Mouse (Mus musculus): Measurements from ENCODE around the gene Smco4. TPM values are rescaled to one million over a fixed set of nuclear protein-coding genes. Genes with fewer than 3 reads are reported as not detected.
A peak's percentile ranks its signal among the peaks of the same experiment; 100 is the strongest.
"Not testable (repeated sequence)": the region's sequence is repeated elsewhere in the genome, so short reads cannot be mapped to it uniquely, and the experiment has no call there.

Smco4 gene
- total RNA-seq, 2 experiments from 2014 or later = 6.4 to 7.5 TPM

DNA sequence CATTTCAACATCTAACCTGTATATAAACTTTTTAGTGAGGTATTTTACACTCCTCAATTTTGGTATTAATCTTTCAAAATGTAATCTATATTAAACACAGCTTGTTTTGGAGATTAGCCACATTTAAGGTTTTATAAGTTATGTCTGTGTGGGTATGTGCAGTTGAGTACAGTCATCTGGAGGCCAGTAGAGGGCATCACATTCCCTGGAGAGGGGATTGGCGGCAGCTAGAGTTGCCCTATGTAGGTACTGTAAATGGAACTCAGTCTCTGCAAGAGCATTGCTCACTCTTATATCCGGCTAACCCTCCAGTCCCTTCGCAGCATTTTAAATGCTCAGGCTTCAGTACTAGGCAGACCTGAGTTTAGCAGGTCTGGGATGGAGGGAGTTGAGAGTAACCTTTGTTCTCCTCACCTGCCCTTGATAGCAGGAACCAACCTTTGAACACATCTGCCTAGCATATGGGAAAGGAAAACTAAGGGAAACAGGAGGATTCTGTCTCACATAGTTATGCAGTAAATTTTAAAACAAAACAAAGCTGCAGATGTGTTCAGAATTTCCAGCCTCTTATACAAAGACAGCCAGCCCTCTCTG is 44.3 kb downstream of the Smco4 start:
- DNase-seq (ENCODE audit: low spot score in 2 of 2) = no peak

GRCm38 (mm10) chr9:15538979-15539533 is 45.8 kb downstream of the Smco4 start:
- no peak for DNase-seq (ENCODE audit: low spot score in 2 of 2)

DNA sequence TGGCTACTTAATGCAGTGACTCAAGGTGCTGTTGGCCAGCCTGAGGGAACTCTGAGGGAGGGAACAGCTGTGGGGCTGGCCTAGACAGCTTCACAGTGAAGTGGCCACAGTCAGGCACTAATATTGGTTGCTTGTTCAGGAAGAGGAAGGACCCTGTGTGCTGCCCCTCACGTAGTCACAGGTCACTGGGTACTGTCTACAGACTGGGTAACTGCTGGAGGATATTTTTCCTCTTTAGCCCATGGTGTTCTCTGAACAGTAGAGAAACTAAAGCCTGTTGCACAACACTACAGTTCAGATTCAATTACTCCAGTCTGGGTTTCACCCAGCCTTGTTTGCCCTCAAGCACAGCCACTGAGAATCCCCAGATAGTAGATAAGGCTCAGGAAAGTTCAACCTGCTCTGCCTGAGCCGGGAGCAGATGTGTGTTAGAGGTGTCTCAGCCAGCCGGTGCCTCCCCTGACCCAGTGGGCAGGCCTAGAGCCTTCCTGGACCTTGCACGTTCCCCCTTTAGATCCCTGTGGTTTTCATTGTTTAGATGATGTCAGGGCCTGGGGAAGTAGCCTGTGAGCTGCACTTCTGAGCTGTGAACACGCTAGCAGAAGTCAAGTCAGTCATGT is 48.6 kb downstream of the Smco4 start:
- no peak for DNase-seq (ENCODE audit: low spot score in 2 of 2)

DNA sequence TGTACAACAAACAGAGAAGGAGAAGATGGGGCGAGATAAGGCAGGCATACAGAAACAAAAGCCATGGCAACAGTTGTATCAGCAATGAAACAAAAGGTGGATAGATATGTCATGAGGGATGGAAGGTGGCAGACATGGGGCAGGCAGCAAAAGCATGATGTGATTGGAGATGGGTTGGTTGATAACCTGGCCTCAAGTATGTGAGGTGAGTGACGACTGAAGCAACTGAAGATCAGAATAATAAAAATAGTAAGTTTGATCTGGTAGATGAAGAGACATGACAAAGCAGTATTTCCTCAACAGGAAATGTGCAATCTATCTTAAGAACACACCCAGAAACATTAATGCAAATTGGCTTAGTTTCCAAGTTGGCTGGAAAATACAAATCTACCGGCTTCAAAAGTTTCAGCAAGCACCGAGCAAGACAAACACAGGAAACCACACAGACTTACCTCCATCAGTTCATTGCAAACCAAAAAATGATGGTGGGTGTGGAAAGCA is 57.3 kb downstream of the Smco4 start:
- no peak for DNase-seq (ENCODE audit: low spot score in 2 of 2)

- DNase-seq (ENCODE audit: low spot score in 2 of 2) = not testable (repeated sequence)
Observed at GRCm38 (mm10) chr9:15551073-15551472, 57.8 kb downstream of the Smco4 start.

GRCm38 (mm10) chr9:15551933-15552851 is 59.0 kb downstream of the Smco4 start:
- DNase-seq (ENCODE audit: low spot score in 2 of 2) = peak; percentile 43 to 61

- DNase-seq (ENCODE audit: low spot score in 2 of 2) = no peak
Observed at GRCm38 (mm10) chr9:15553322-15553721, 60.1 kb downstream of the Smco4 start.

- DNase-seq (ENCODE audit: low spot score in 2 of 2) = peak; percentile 21 to 67
Observed at GRCm38 (mm10) chr9:15560451-15560850, 67.2 kb downstream of the Smco4 start.

DNA sequence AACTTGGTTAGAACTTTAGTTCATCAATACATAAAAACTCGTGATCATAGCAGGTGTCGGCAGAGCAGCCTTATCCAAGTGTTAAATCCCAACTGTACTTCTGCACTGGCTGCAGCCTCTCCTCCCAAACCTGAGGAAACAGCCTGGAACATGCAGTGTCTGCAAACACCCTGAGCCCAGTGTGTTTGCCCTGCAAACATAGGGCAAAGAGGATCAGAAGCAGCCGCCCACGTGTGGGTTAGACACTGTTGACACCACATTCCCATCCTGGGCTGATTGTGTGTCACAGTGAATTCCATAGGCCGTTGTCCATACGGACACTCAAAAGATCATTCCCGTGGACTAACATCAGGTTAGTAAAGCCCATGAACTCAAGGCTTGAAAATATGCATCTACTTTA is 69.1 kb downstream of the Smco4 start:
- DNase-seq (ENCODE audit: low spot score in 2 of 2) = no peak

- no peak for DNase-seq (ENCODE audit: low spot score in 2 of 2)
Observed at GRCm38 (mm10) chr9:15574750-15575454, 81.7 kb downstream of the Smco4 start.

DNA sequence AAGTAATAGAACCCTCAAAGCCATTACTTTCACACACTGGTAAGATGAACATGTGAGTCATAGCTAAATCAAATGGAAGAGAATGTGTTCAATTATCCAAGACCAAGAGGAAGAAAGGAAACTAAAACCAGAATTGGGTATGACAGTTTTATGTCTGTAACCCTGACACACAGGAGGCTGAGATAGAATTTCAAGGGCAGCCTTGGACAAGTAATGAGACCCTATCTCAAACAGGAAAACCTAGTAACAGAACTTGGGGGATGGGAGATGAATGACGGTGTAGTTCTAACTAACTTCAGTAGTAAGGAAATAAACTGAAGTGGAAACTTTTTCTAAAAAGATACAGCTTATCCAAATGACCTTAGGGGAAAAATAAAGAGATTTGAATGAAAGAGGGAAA is 85.2 kb downstream of the Smco4 start:
- DNase-seq (ENCODE audit: low spot score in 2 of 2) = no peak

DNA sequence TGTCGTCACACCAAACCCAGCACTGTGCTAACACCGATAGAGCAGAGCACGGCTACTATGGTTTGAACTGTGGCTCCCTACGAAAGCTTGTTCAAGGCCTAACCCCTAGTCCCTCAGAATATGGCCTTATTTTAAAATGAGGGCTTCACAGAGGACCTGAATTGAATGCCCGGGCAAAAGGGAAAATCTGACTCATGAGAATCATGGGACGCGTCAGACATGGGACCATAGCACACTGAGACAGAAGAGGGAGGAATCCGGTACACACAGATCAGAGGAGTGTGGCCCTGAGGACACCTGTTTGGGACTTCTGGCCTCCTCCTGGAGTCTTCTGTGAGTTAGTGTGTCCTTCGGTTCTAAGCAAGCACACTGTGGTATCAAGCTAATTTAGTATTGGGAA is 85.7 kb downstream of the Smco4 start:
- no peak for DNase-seq (ENCODE audit: low spot score in 2 of 2)

DNA sequence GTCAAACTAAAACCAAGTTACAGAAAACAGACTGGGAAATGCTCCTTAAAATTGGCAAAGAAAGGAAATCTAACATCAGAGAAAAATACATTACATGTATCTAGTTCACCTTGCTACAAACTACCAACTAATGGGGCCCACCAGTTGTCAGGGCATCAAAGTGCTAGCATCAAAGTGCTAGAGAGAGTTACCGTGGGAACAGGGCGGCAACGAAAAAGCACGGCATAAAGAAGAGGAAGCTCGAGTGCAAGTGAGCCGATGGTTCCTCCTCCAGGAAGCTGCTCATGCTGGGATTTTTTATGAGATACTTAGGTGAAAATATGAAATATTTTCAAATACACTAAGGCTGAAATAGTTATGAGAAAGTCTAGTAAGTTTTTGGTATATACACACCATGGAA is 86.9 kb downstream of the Smco4 start:
- DNase-seq (ENCODE audit: low spot score in 2 of 2) = peak in 1 of 2 experiments; percentile 32

DNA sequence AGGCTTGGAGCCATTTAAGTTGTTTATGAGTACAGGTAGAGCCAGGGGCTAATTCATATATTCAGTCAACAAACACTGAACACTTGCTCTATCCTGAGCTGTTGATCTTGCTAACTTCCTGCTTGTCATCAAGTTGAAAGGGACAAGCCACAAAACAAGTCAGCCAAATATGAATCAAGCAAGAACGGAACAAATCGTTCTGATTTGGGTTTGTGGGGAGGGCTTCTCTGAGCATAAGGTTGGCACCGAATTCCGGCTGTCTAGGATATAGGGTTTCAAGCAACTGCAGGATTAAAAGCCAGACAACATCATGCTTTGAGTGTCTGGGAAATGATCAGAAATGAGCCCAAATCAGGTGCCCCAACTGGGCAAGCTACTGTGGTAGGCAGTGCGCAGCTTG is 88.8 kb downstream of the Smco4 start:
- DNase-seq (ENCODE audit: low spot score in 2 of 2) = peak in 1 of 2 experiments; percentile 66

GRCm38 (mm10) chr9:15584209-15584608 is 91.0 kb downstream of the Smco4 start:
- DNase-seq (ENCODE audit: low spot score in 2 of 2) = no peak

DNA sequence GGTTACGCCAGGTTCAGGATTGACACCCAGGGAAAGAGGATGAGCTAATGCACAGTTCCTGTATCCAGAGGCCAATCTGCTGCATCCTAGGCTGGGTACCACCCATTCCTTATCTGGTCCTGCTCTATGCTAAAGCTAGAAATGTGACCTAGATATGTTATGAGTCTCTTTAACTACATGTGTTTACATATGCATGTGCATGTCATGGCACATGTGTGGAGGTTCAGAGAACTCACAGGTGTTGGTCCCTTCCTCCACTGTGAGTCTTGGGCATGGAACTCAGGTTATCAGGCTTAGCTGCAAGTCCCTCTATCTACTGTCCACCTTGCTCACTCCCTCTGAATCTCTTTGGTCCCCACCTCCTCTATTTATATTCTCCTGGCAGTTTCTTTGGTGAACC is 92.7 kb downstream of the Smco4 start:
- DNase-seq (ENCODE audit: low spot score in 2 of 2) = no peak

DNA sequence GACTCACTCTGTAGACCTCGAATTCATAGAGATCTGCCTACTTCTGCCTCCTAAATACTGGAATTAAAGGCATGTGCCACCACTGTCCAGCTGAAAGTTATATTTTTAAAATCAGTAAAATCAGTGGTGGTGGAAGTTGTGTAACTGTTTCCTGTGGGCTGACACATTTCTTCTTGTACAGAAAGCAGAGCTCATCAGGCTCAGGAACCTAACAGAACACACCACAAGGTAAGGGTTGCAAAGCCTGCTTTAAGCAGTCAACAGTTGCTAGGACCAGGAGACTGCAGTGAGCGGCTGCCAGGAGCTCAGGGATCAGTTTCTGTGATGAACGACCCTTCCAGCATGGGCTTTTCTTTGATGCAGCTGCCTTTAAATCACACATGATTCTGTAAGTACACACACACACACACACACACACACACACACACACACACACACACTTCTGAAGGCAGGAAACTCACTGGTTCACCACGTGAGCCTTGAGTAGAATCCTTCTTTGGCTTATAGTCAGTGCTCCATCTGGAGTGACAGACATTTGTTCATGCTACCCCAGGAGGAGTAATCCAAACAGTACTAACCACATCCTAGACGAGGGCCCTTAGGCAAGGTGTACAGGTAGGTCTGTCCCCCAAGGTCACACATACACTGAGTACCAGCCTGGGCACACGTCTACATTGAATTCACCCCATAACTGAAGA is 94.1 kb downstream of the Smco4 start:
- DNase-seq (ENCODE audit: low spot score in 2 of 2) = no peak

GRCm38 (mm10) chr9:15594148-15594547 is 100.9 kb downstream of the Smco4 start:
- no peak for DNase-seq (ENCODE audit: low spot score in 2 of 2)

Measured in layer of hippocampus, adult 18-20 months (tissue).